Mouse (Mus musculus) hindbrain, embryonic 15.5 days (tissue): ENCODE results near the gene Pax4. TPM values are rescaled to one million over a fixed set of nuclear protein-coding genes. Genes with fewer than 3 reads are reported as not detected.

Experiments used
- ATAC-seq: fragments of 200-750 bp; cut with Nextera tagmentation; 2 replicates; pipeline ENCODE4 v1.8.0; 2017; ENCODE audit warnings: low read depth, moderate number of reproducible peaks, moderate TSS enrichment; ENCODE audit not compliant: low FRiP score
- H3K27ac ChIP-seq: fragments of 300-500 bp; sonication (generic); replicated peaks from 2 replicates; pipeline ENCODE4 v1.5.1; 2015; ENCODE audit warnings: mild to moderate bottlenecking, inconsistent platforms
- H3K27me3 ChIP-seq: fragments of 300-500 bp; sonication (generic); 2 replicates; pipeline ENCODE4 v1.6.1; 2015; ENCODE audit warnings: control low read depth, inconsistent platforms
- H3K36me3 ChIP-seq: fragments of 300-500 bp; sonication (generic); 2 replicates; pipeline ENCODE4 v1.6.1; 2015; ENCODE audit warnings: control low read depth, inconsistent platforms
- H3K4me1 ChIP-seq: fragments of 300-500 bp; sonication (generic); replicated peaks from 2 replicates; pipeline ENCODE4 v1.6.1; 2015; ENCODE audit warnings: control low read depth, inconsistent platforms
- H3K4me2 ChIP-seq: fragments of 300-500 bp; sonication (generic); 2 replicates; pipeline ENCODE4 v1.6.1; 2015; ENCODE audit warnings: moderate library complexity, mild to moderate bottlenecking, inconsistent platforms
- H3K4me3 ChIP-seq: fragments of 300-500 bp; sonication (generic); 2 replicates; pipeline ENCODE4 v1.5.1; 2015; ENCODE audit warnings: mild to moderate bottlenecking, inconsistent platforms
- H3K9ac ChIP-seq: fragments of 300-500 bp; sonication (generic); 2 replicates; pipeline ENCODE4 v1.6.1; 2015; ENCODE audit warnings: inconsistent platforms
- H3K9me3 ChIP-seq: fragments of 300-500 bp; sonication (generic); 2 replicates; pipeline ENCODE4 v1.6.1; 2016; ENCODE audit warnings: control low read depth, inconsistent platforms
- WGBS: fragments of 180-500 bp; shearing (Covaris S2); methylation state at CpG from one replicate; pipeline ENCODE4 v1.1.7; 2015; 5-methylcytosine and 5-hydroxymethylcytosine counted together
- polyA plus RNA-seq: library from polyadenylated mRNA; unstranded; fragments of >200 nt; fragmentation: Nextera tagmentation; extraction: Ambion mirVana; gene quantifications from 2 replicates; pipeline ENCODE4 v1.2.1, GENCODE M21; 2015

Pax4 gene
- polyA plus RNA-seq, result not detected in 2 replicates

DNA sequence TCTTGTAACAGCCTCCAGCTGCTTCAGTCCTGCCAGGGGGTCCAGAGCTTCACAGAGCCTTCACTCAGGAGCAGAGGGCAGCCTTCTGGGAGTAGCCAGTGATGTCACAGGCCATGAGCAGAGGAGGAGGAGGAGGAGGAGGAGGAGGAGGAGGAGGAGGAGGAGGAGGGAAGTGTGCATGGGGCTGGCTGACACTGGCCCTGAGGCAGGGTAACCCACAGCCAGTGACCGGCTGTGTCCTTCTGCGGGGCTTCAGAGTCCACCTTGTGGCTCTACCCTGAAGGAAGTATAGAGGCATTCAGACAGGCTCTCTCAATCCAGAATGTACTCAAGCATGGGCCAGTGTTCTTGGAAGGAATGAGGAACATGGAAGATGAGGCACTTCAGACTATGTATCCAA, at the start of gene Pax4:
TSS of gene Pax4 (minus strand) at position 101 of the 400 bp plus-strand sequence.
- no peaks in the 10 kb centered on the region for H3K36me3 ChIP-seq
- H3K4me3 ChIP-seq, result no peak within 1 kb of the TSS
- no peak within 1 kb of the TSS for H3K4me2 ChIP-seq
- H3K27me3 ChIP-seq, result peaks cover 30% of the 10 kb centered on the region
- H3K4me1 ChIP-seq, result no peaks in the 10 kb centered on the region
- H3K27ac ChIP-seq, result no peak within 1 kb of the TSS
- 86% methylated on average over 2 of the region's 2 CpGs for WGBS
- no peaks in the 10 kb centered on the region for H3K9me3 ChIP-seq
- ATAC-seq, result no peak
- no peak within 1 kb of the TSS for H3K9ac ChIP-seq

DNA sequence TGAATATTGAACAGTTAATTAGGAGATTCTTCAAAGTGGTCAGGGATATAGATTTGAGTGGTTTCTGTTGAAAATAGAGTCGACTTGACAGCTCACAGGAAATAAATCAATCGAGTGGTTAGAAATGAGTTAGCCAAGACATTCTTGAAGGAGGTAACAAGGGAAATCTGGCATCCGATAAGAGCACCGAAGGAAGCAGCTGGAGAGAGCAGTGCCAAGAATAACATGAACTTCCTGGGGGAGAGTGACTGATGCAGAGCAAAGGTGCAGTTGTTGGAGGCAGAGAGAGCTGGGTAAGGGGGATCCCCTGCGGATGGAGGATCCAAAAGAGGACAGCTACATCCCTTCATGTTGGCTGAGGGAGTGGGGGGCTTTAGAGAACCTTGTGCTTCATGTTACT, 48.7 kb upstream of the Pax4 start:
- no peaks in the 10 kb centered on the region for H3K9me3 ChIP-seq
- peaks cover 7% of the 10 kb centered on the region; the same call in 1 of the 2 replicates for H3K36me3 ChIP-seq
- ATAC-seq, result no peak
- no peaks in the 10 kb centered on the region for H3K4me1 ChIP-seq
- H3K9ac ChIP-seq, result no peak overlapping the region
- WGBS, result 69% methylated on average over 5 of the region's 5 CpGs
- H3K27ac ChIP-seq, result no peak overlapping the region
- H3K4me2 ChIP-seq, result no peak overlapping the region
- no peak overlapping the region for H3K4me3 ChIP-seq
- no peaks in the 10 kb centered on the region for H3K27me3 ChIP-seq

DNA sequence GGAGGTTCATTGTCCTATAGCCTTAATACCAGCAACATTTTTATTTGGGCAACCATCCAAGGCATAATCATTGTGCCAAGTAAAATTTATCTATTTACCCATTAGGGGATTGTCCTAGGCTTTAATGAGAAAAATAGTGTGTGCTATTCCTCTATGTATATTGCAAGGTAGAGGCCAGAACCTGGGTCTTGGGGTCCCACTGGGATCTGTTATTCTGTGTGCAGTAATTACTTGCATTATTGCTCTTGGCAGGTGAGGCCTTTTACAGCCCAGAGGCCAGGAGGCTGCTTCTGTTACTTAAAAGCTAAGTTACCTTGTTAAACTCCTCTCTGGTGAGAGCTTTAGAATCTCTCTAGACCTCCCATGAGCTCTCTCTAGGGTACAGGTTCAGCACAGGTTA, 42.0 kb upstream of the Pax4 start:
- Histone ChIP-seq H3K4me2 (no peak overlapping the region), H3K27me3 (no peaks in the 10 kb centered on the region), H3K4me1 (no peaks in the 10 kb centered on the region), H3K27ac (no peak overlapping the region), H3K36me3 (peaks cover 7% of the 10 kb centered on the region; the same call in 1 of the 2 replicates), H3K4me3 (no peak overlapping the region), H3K9ac (no peak overlapping the region), H3K9me3 (no peaks in the 10 kb centered on the region)
- ATAC-seq, result no peak

DNA sequence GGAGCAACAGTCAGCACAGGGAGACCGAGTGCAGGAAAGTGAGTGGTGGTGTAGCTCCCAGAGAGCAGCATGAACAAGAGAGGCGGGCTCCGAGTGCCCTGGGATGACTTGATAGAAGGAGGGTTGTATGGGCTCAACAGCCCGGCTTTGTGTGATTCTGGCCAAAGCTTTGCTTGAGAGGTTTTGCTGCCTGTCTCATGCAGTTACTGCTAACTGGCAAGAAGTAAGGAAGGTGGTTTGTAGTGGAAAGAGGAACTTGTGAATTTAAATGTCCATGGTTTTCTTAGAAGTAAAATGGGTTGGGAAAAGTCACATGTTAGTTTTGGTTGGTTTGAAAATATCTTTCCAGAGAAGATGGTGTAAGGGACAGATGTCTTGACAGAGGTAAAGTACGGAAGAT, 41.5 kb upstream of the Pax4 start:
- no peaks in the 10 kb centered on the region for H3K9me3 ChIP-seq
- no peaks in the 10 kb centered on the region for H3K27me3 ChIP-seq
- no peak overlapping the region for H3K9ac ChIP-seq
- ATAC-seq, result no peak
- H3K4me3 ChIP-seq, result no peak overlapping the region
- H3K36me3 ChIP-seq, result peaks cover 7% of the 10 kb centered on the region; the same call in 1 of the 2 replicates
- H3K4me1 ChIP-seq, result no peaks in the 10 kb centered on the region
- no peak overlapping the region for H3K4me2 ChIP-seq
- no peak overlapping the region for H3K27ac ChIP-seq
- 94% methylated on average over 5 of the region's 5 CpGs for WGBS

DNA sequence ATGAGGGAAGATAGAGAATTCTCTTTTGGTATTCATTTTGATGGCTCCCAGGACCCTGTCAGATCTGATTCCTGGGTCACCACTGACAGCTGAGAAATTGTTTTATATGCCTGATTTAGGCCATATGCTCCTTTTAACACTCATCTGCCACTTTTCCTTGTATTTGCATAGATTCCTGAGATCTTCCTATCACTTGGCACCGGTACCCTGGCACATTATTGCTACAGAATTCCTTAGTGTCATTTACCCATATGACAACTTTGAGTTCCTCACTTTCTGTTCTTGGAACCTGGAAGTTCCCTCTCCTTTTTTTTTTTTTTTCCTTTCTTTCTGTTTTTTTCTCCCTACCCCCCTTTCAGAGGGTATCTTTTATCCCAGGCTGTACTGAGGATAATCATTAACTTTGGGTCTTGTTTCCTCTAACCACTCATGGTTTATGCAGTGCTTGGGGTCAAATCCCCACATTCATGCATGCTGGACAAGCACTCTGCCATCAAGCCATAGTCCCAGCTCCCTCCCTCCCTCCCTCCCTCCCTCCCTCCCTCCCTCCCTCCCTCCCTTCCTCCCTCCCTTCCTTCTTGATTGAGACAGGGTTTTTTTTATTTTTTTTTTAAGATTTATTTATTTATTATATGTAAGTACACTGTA, 39.2 kb upstream of the Pax4 start:
- no peak overlapping the region for H3K4me2 ChIP-seq
- H3K9ac ChIP-seq, result no peak overlapping the region
- H3K27me3 ChIP-seq, result no peaks in the 10 kb centered on the region
- no peak overlapping the region for H3K27ac ChIP-seq
- no peak for ATAC-seq
- H3K9me3 ChIP-seq, result no peaks in the 10 kb centered on the region
- H3K4me3 ChIP-seq, result no peak overlapping the region
- 73% methylated on average over 1 of the region's 1 CpGs for WGBS
- peaks cover 4% of the 10 kb centered on the region; the same call in 1 of the 2 replicates for H3K36me3 ChIP-seq
- H3K4me1 ChIP-seq, result no peaks in the 10 kb centered on the region

DNA sequence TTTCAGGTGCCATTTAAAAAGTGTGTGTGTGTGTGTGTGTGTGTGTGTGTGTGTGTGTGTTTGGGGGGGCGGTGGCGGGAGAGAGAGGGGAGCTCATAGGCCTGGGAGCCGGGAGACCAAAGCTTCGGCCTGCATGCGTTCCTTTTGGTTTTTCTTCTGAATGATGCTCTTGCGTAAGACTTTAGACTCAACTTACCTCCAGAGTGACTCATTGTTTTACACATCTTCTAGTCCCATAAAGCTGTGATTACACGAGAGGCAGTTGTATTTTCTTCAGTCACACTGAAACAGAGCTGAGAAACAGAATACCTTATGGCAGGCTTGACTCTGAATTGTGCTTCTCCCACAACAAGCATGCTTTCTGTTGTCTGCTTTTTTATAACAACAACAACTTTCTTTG, 37.8 kb upstream of the Pax4 start:
- no peak overlapping the region for H3K9ac ChIP-seq
- 88% methylated on average over 7 of the region's 7 CpGs for WGBS

DNA sequence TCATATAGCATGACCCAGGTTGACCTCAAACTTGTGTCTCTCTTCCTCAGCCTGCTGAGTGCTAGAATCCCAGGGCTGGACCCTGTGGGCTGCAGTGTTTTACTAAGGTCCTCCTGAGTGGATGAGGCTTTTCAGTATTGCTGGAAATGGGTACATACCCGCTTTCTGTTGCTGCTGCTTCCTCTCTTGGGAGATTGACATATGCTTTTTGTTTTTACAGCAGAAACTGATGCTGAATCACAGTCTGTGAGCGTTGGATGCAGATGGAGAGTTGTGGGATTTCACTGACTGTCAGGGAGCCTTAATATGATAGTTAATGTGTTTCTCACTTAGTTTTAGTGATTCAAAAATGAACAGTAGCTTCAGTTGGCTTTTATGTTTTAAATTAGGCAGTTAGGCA, 37.3 kb upstream of the Pax4 start:
- Histone ChIP-seq H3K4me3 (no peak overlapping the region), H3K27ac (no peak overlapping the region), H3K9ac (no peak overlapping the region), H3K9me3 (no peaks in the 10 kb centered on the region), H3K4me2 (no peak overlapping the region), H3K36me3 (no peaks in the 10 kb centered on the region), H3K4me1 (peaks cover 17% of the 10 kb centered on the region), H3K27me3 (no peaks in the 10 kb centered on the region)
- ATAC-seq, result no peak
- WGBS, result 73% methylated on average over 2 of the region's 2 CpGs

More for the DNA sequence above, 37.8 kb upstream of the Pax4 start:
- no peaks in the 10 kb centered on the region for H3K27me3 ChIP-seq
- no peaks in the 10 kb centered on the region for H3K9me3 ChIP-seq
- no peak overlapping the region for H3K27ac ChIP-seq
- H3K4me3 ChIP-seq, result no peak overlapping the region
- H3K4me1 ChIP-seq, result peaks cover 13% of the 10 kb centered on the region
- no peaks in the 10 kb centered on the region for H3K36me3 ChIP-seq
- H3K4me2 ChIP-seq, result no peak overlapping the region
- ATAC-seq, result no peak

DNA sequence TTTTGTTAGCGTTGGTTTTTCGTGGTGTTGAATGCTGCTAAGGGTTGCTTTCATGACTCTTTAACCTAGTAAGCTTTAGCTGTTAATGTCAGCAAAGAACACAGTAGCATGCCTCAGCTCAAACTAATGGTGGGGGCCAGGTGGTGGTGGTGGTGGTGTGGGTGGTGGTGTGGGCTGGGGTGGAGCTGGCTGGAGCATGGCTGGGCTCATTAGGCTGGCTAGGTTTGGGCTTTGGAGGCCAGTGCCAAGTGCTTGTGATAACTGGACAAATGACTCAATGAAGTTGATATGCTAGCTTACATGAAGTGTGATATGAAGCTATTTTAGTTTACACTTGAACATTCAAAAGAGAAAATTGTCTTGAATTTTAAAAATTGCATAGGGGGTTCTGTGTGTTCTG, 36.9 kb upstream of the Pax4 start:
- H3K4me1 ChIP-seq, result peaks cover 22% of the 10 kb centered on the region
- H3K27ac ChIP-seq, result no peak overlapping the region
- H3K9ac ChIP-seq, result no peak overlapping the region
- H3K4me3 ChIP-seq, result no peak overlapping the region
- H3K4me2 ChIP-seq, result no peak overlapping the region
- no peaks in the 10 kb centered on the region for H3K27me3 ChIP-seq
- ATAC-seq, result no peak
- no peaks in the 10 kb centered on the region for H3K9me3 ChIP-seq
- H3K36me3 ChIP-seq, result no peaks in the 10 kb centered on the region
- 82% methylated on average over 2 of the region's 2 CpGs for WGBS

DNA sequence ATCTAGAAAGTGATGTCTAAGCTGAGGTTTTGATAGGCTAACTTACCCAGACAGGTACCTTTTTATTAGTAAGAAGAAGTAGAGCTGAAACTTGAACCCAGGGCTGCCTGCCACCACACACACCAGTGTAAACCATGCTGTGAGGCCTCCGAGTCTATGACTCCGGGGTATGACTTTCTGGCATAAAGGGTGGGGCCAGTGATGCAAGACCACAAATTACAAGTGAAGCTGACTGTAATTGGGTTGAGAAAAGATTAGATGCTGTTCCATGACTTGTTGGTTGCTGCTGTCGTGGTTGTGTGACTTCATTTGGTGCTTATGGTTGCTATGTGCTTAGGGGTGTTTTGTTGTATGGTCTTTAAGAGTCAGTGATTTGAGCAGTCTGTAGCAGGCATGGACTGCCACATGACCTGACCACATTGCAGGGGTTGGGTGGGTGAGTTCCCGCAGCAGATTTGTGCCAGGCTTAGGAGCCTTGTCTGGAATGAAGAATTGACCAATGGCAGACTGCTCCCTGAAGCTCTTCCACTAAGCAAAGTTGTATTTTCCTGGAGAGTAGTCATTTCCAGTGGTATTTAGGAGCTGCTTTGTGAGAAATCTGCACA, 33.7 kb upstream of the Pax4 start:
- Histone ChIP-seq H3K9ac (no peak overlapping the region), H3K27me3 (no peaks in the 10 kb centered on the region), H3K4me3 (no peak overlapping the region), H3K4me2 (no peak overlapping the region), H3K9me3 (no peaks in the 10 kb centered on the region), H3K27ac (no peak overlapping the region), H3K4me1 (peaks cover 30% of the 10 kb centered on the region), H3K36me3 (no peaks in the 10 kb centered on the region)
- no peak for ATAC-seq
- 86% methylated on average over 4 of the region's 4 CpGs for WGBS

DNA sequence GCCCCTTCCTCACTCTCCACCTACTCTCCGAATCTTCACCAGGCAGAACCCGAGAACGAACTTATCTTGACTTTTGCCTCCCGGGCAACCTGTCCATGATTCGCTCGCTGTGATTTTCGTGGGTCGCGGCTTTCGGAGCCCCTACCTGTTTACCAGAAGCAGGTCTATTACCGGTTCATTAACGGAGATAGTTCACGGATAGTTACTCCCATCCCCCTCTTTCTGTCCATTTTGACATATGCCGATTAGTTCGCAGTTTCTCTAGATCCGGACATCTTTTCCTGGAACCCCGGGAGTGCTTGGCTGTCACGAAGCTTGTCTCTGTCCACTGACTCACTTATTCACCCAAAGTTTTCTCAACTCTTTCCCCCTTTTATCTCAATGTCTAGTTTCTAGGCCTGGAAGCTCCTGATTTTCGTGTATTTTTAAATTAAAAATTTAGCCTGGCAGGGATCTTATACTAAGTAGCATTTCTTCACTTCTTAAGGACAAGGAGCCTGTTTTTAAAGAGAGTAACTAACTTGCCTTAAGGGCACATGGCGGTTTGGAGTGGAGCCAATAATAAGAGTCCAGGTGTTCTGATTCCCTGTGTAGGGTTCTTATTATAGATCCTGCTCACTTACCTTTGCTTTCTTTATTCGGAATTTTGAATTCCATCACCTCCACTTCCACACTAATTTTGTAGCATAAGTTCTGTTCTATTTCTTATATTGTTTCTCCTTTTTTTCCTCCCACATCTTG, 31.8 kb upstream of the Pax4 start:
- no peak for ATAC-seq

DNA sequence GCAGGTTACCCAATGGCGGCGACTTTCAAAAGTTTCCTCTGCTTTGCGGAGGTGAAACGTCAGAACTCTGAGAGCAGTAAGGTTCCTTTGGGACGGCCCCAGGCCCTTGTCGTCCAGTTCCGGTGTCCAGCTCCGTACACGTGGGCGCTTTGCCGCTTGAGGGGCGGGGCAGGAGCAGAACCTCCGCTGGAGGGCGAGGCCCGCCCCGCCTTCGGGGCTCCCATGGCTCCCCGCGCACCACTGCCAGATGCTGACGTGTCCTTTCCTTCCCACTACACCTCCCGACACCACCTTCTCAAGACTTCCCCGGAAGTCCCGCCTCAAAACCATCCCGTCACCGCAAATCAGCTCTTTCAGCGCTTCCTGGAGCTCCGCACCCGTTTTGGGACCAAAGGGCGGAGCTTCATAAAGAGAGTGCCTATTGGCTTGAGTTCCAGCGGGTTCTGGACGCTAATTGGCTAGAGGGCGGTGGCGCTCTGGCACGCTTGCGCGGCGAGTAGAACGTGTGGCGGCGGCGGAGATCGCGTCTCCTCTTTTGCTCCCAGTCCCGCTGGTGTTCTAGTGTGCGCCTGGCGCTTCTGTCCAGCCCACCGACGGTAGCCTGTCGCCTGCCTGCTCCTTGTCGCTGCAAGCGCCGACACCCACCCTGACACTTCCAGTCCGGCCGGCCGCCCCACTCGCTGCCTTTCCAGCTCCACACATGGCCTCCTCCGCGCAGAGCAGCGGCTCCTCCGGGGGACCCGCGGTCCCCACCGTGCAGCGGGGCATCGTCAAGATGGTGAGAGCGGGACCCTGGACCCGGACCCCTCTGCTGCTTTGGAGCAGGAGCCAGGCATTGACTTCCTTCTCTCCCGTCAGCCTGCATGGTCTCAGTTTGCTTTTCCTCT, 31.0 kb upstream of the Pax4 start:
- H3K27ac ChIP-seq, result peak overlapping the region; percentile 82
- no peaks in the 10 kb centered on the region for H3K27me3 ChIP-seq
- no peaks in the 10 kb centered on the region for H3K36me3 ChIP-seq
- H3K9ac ChIP-seq, result peak overlapping the region; percentile 78
- WGBS, result under 1% methylated on average over 68 of the region's 68 CpGs
- peak; percentile 99 for ATAC-seq
- H3K9me3 ChIP-seq, result no peaks in the 10 kb centered on the region
- peak overlapping the region; percentile 94 for H3K4me3 ChIP-seq
- H3K4me1 ChIP-seq, result peaks cover 30% of the 10 kb centered on the region
- peak overlapping the region; percentile 92 for H3K4me2 ChIP-seq

More for the DNA sequence above, 31.8 kb upstream of the Pax4 start:
- Histone ChIP-seq H3K4me2 (peak overlapping the region; percentile 92), H3K9ac (peak overlapping the region; percentile 78), H3K4me1 (peaks cover 30% of the 10 kb centered on the region), H3K27ac (peak overlapping the region; percentile 82), H3K9me3 (no peaks in the 10 kb centered on the region), H3K4me3 (peak overlapping the region; percentile 94), H3K36me3 (no peaks in the 10 kb centered on the region), H3K27me3 (no peaks in the 10 kb centered on the region)
- WGBS, result 8% methylated on average over 21 of the region's 21 CpGs
